26 mouse cellular contexts compared by ENCODE assay signal in the genomic region with DNA sequence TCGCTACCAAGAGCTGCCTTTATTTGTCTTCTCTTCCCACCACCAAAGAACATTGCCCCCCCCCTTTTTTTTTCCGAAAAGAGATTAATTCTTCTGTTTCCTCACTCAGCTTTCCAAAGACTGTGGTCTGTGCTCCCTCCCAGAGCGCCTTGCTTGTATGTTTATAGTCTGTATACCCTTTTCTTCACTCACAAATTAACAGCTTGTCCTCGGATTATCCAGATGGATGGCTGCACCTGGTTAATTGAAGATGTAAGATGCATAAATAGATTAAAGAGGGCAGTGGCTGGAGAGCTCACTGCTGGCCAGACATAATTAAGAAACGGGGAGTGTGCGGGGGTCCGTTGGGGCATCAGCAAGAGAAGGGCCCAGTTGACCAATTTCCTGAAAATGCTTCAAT.
DNase-seq lines count a peak whose midpoint lies in the region; ATAC-seq and TF ChIP-seq lines count a peak whose summit lies in the region.
"Had no signal": no experiment of that assay in that cellular context is flagged by ENCODE, and none has a peak within 500 bp of the region (broad histone marks: within the 10 kb centered on the region; RNA-seq: fewer than 3 reads in every experiment).

No protein-coding gene starts in this region.

- DNase-seq in hindbrain, postnatal 0 days (ENCODE audit: low spot score) = peak; percentile 10
- DNase-seq in hindbrain, embryonic 10.5 days (ENCODE audit: low spot score) = no peak
- DNase-seq in midbrain, postnatal 0 days (ENCODE audit: low spot score) = peak; percentile 24
- DNase-seq in brain, embryonic 14.5 days (ENCODE audit: low read depth) = peak; percentile 69
- DNase-seq in retina, postnatal 1 day = peak; percentile 76
- DNase-seq in frontal cortex, postnatal 10 days (ENCODE audit: low spot score in 2 of 2) = no peak
- no peak for DNase-seq in lung, postnatal 36 days
- DNase-seq: adrenal gland, adult 8-10 months; adrenal gland, postnatal 14 days; adrenal gland, postnatal 36 days; cerebellum, adult 11 months; cerebellum, adult 18-20 months; cerebellum, adult 8-10 months; cerebellum, adult 9-11 months; cerebellum, postnatal 14 days; cerebellum, postnatal 36 days; embryo, embryonic 11 days had no signal

- H3K27ac ChIP-seq in hindbrain, postnatal 0 days = no peak overlapping the region
- H3K27ac ChIP-seq in hindbrain, embryonic 10.5 days = no peak overlapping the region
- H3K27ac ChIP-seq in midbrain, postnatal 0 days (ENCODE audit: low read depth, low read length) = no peak overlapping the region
- H3K27ac ChIP-seq in midbrain, embryonic 13.5 days = no peak overlapping the region
- H3K27ac ChIP-seq: embryonic facial prominence, embryonic 13.5 days; embryonic facial prominence, embryonic 15.5 days; forebrain, embryonic 10.5 days; forebrain, embryonic 13.5 days had no signal

- no peaks in the 10 kb centered on the region for H3K27me3 ChIP-seq in hindbrain, postnatal 0 days (ENCODE audit: insufficient read depth, low read length)
- H3K27me3 ChIP-seq in hindbrain, embryonic 10.5 days (ENCODE audit: insufficient read depth, poor library complexity, severe bottlenecking) = no peaks in the 10 kb centered on the region
- H3K27me3 ChIP-seq in midbrain, postnatal 0 days (ENCODE audit: insufficient read depth, low read length) = no peaks in the 10 kb centered on the region
- no peaks in the 10 kb centered on the region for H3K27me3 ChIP-seq in midbrain, embryonic 13.5 days
- H3K27me3 ChIP-seq: embryonic facial prominence, embryonic 13.5 days; embryonic facial prominence, embryonic 15.5 days had no signal

- no peak for TF ChIP-seq CTCF in hindbrain, postnatal 0 days (IDR thresholded peaks at IDR 0.05; ENCODE audit: low read depth)
- no peak for TF ChIP-seq CTCF in midbrain, postnatal 0 days (IDR thresholded peaks at IDR 0.05)
- no peak for TF ChIP-seq CTCF in brain, embryonic 14.5 days (IDR thresholded peaks at IDR 0.05; ENCODE audit: borderline replicate concordance, extremely low read depth, insufficient read depth, insufficient read length)

- H3K9me3 ChIP-seq in hindbrain, postnatal 0 days (ENCODE audit: low read length) = no peaks in the 10 kb centered on the region
- no peaks in the 10 kb centered on the region for H3K9me3 ChIP-seq in hindbrain, embryonic 10.5 days
- no peaks in the 10 kb centered on the region for H3K9me3 ChIP-seq in midbrain, postnatal 0 days (ENCODE audit: low read length)
- H3K9me3 ChIP-seq in midbrain, embryonic 13.5 days = no peaks in the 10 kb centered on the region
- H3K9me3 ChIP-seq: embryonic facial prominence, embryonic 13.5 days; embryonic facial prominence, embryonic 15.5 days; forebrain, embryonic 10.5 days; forebrain, embryonic 13.5 days had no signal

- no peak overlapping the region for H3K4me2 ChIP-seq in hindbrain, postnatal 0 days (ENCODE audit: low read depth, low read length)
- H3K4me2 ChIP-seq in midbrain, postnatal 0 days (ENCODE audit: low read depth, low read length, poor library complexity, severe bottlenecking) = no peak overlapping the region
- H3K4me2 ChIP-seq in midbrain, embryonic 13.5 days (replicated peaks) = no peak overlapping the region
- H3K4me2 ChIP-seq: embryonic facial prominence, embryonic 13.5 days; embryonic facial prominence, embryonic 15.5 days; forebrain, embryonic 13.5 days had no signal

- no peaks in the 10 kb centered on the region for H3K4me1 ChIP-seq in hindbrain, postnatal 0 days (ENCODE audit: insufficient read depth, low read length)
- no peaks in the 10 kb centered on the region for H3K4me1 ChIP-seq in hindbrain, embryonic 10.5 days (replicated peaks)
- H3K4me1 ChIP-seq in midbrain, postnatal 0 days (ENCODE audit: insufficient read depth, low read length) = no peaks in the 10 kb centered on the region
- H3K4me1 ChIP-seq in midbrain, embryonic 13.5 days (replicated peaks) = no peaks in the 10 kb centered on the region
- H3K4me1 ChIP-seq: embryonic facial prominence, embryonic 13.5 days; embryonic facial prominence, embryonic 15.5 days had no signal

- ATAC-seq in hindbrain, postnatal 0 days = no peak
- no peak for ATAC-seq in midbrain, postnatal 0 days (ENCODE audit: low FRiP score)
- no peak for ATAC-seq in midbrain, embryonic 13.5 days
- ATAC-seq: activated CD4-positive, CD25-positive, alpha-beta regulatory T cell, adult 4 months; forebrain, embryonic 13.5 days; forebrain, embryonic 16.5 days; Patski had no signal

- no peak for TF ChIP-seq POLR2A in brain, embryonic 14.5 days (IDR thresholded peaks at IDR 0.05; ENCODE audit: borderline replicate concordance, extremely low read depth, insufficient read depth, insufficient read length, poor library complexity, severe bottlenecking)

- no peak overlapping the region for H3K4me3 ChIP-seq in hindbrain, postnatal 0 days (ENCODE audit: low read length)
- H3K4me3 ChIP-seq in hindbrain, embryonic 10.5 days = no peak overlapping the region
- H3K4me3 ChIP-seq in midbrain, postnatal 0 days (ENCODE audit: low read depth, low read length) = no peak overlapping the region
- H3K4me3 ChIP-seq in midbrain, embryonic 13.5 days (replicated peaks) = no peak overlapping the region
- H3K4me3 ChIP-seq: embryonic facial prominence, embryonic 13.5 days; embryonic facial prominence, embryonic 15.5 days; erythroblast, embryonic 14.5 days; forebrain, embryonic 10.5 days; forebrain, embryonic 13.5 days had no signal

- 57% methylated on average over 7 of the region's 7 CpGs for WGBS in hindbrain, postnatal 0 days
- WGBS in hindbrain, embryonic 10.5 days = 78% methylated on average over 7 of the region's 7 CpGs
- WGBS in midbrain, postnatal 0 days = 56% methylated on average over 7 of the region's 7 CpGs
- WGBS in midbrain, embryonic 13.5 days = 44% methylated on average over 7 of the region's 7 CpGs

- H3K36me3 ChIP-seq in hindbrain, postnatal 0 days (ENCODE audit: insufficient read depth, low read length) = no peaks in the 10 kb centered on the region
- H3K36me3 ChIP-seq in hindbrain, embryonic 10.5 days = no peaks in the 10 kb centered on the region
- no peaks in the 10 kb centered on the region for H3K36me3 ChIP-seq in midbrain, postnatal 0 days (ENCODE audit: insufficient read depth, low read length)
- H3K36me3 ChIP-seq in midbrain, embryonic 13.5 days = no peaks in the 10 kb centered on the region
- H3K36me3 ChIP-seq: embryonic facial prominence, embryonic 13.5 days; embryonic facial prominence, embryonic 15.5 days; forebrain, embryonic 10.5 days had no signal

- H3K9ac ChIP-seq in hindbrain, postnatal 0 days (replicated peaks; ENCODE audit: low read length) = no peak overlapping the region
- no peak overlapping the region for H3K9ac ChIP-seq in midbrain, postnatal 0 days (replicated peaks; ENCODE audit: low read length, poor library complexity, severe bottlenecking)
- no peak overlapping the region for H3K9ac ChIP-seq in midbrain, embryonic 13.5 days (replicated peaks)
- H3K9ac ChIP-seq: embryonic facial prominence, embryonic 13.5 days; embryonic facial prominence, embryonic 15.5 days; forebrain, embryonic 13.5 days had no signal

Comparison
In these comparisons a context has a peak if more than half of its experiments do, and no peak if none do; other contexts are left out.
1. DNase-seq: peak in hindbrain, postnatal 0 days (single experiment), midbrain, postnatal 0 days (single experiment), brain, embryonic 14.5 days (single experiment) and retina, postnatal 1 day (single experiment); none in hindbrain, embryonic 10.5 days (single experiment), frontal cortex, postnatal 10 days (0 of 2) and lung, postnatal 36 days (single experiment).